17 mouse cellular contexts compared by ENCODE assay signal in genomic region chrX:68622141-68622540, GRCm38 (mm10).
"Had no signal": no experiment of that assay in that cellular context is flagged by ENCODE, and none has a peak within 500 bp of the region (broad histone marks: within the 10 kb centered on the region; RNA-seq: fewer than 3 reads in every experiment).

No protein-coding gene starts in this region.

- H3K36me3 ChIP-seq: limb, embryonic 12.5 days; limb, embryonic 15.5 days; lung, embryonic 15.5 days had no signal

- ATAC-seq: liver, postnatal 0 days had no signal

- H3K27ac ChIP-seq: kidney, postnatal 0 days; left cerebral cortex, adult 2 months; limb, embryonic 12.5 days; limb, embryonic 15.5 days; liver, embryonic 14.5 days; lung, embryonic 15.5 days had no signal

- H3K4me1 ChIP-seq: limb, embryonic 12.5 days; limb, embryonic 15.5 days; lung, embryonic 15.5 days had no signal

- DNase-seq: kidney, adult 9 months; kidney, postnatal 36 days; layer of hippocampus, postnatal 36 days; liver, postnatal 0 days; lung, postnatal 14 days; lung, postnatal 4 days; midbrain, embryonic 14.5 days; thymus, adult 18-20 months; thymus, postnatal 4 days had no signal

- H3K4me3 ChIP-seq: left cerebral cortex, adult 2 months; limb, embryonic 12.5 days; limb, embryonic 15.5 days; lung, embryonic 15.5 days had no signal

- H3K9ac ChIP-seq: limb, embryonic 12.5 days; limb, embryonic 15.5 days; liver, embryonic 14.5 days; liver, postnatal 0 days; lung, embryonic 15.5 days had no signal

- H3K4me2 ChIP-seq: limb, embryonic 12.5 days; limb, embryonic 15.5 days; liver, embryonic 11.5 days; lung, embryonic 15.5 days; midbrain, embryonic 11.5 days had no signal

- H3K27me3 ChIP-seq: limb, embryonic 12.5 days; limb, embryonic 15.5 days; lung, embryonic 15.5 days had no signal

- H3K9me3 ChIP-seq: limb, embryonic 12.5 days; limb, embryonic 15.5 days; lung, embryonic 15.5 days had no signal
